Mouse (Mus musculus): ENCODE measurements around the gene Wbp1l. TPM values are rescaled to one million over a fixed set of nuclear protein-coding genes. Genes with fewer than 3 reads are reported as not detected.

Wbp1l gene
- total and polyA plus RNA-seq, 3 experiments, result 52.9 to 70.0 TPM; not detected in 1

DNA sequence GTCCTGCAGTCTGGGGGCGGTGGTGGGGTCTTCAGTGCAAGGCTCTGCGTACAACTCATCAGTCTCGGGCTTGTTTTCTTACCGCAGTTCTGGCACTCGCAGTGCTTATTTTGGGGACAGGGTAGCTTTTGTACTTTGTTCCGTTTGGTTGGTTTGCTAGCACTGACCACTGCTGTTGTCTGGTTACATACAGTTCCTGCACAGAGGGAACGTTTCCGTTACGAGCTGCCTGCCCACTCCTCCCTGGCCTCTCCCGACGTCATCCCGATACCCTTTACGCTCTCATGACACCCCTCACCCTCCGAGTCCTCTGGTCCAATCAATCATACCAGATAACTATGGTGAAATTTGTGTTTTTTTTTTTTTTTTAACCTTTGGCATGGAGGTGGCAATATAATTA, 2.6 kb downstream of the Wbp1l start:
- peaks cover 41% of the 10 kb centered on the region for H3K79me2 ChIP-seq (ENCODE audit: control insufficient read depth, insufficient read depth, low read length, poor library complexity)
- no peak overlapping the region for H3K27ac ChIP-seq (ENCODE audit: control insufficient read depth, low read depth, low read length)
- H3K9ac ChIP-seq (ENCODE audit: control insufficient read depth, low read depth, low read length, poor library complexity, severe bottlenecking), result no peak overlapping the region
- no peaks in the 10 kb centered on the region for H3K9me3 ChIP-seq (replicated peaks; ENCODE audit: insufficient read depth, low read length)
- no peak for TF ChIP-seq ZC3H11A (IDR thresholded peaks at IDR 0.05; ENCODE audit: low read depth, low read length)
- TF ChIP-seq POLR2A (IDR thresholded peaks at IDR 0.05; ENCODE audit: control insufficient read depth in 1 of 2, insufficient read depth in 1 of 2, low read depth in 1 of 2, low read length in 2 of 2, poor library complexity in 1 of 2), result no peak
- no peak for TF ChIP-seq ELF1 (IDR thresholded peaks at IDR 0.05; ENCODE audit: low read depth, low read length)
- TF ChIP-seq TCF12 (IDR thresholded peaks at IDR 0.05; ENCODE audit: low read depth, low read length), result no peak
- no peak for TF ChIP-seq USF1 (IDR thresholded peaks at IDR 0.05; ENCODE audit: low read depth, low read length)
- TF ChIP-seq POLR2AphosphoS5 (IDR thresholded peaks at IDR 0.05; ENCODE audit: borderline replicate concordance, low read depth, low read length), result no peak
- no peak for TF ChIP-seq E2F4 (IDR thresholded peaks at IDR 0.05; ENCODE audit: borderline replicate concordance, low read depth, low read length)
- no peak for TF ChIP-seq NELFE (IDR thresholded peaks at IDR 0.05; ENCODE audit: low read depth, low read length)
- no peak for TF ChIP-seq MAZ (IDR thresholded peaks at IDR 0.05; ENCODE audit: low read depth, low read length)
- TF ChIP-seq MXI1 (IDR thresholded peaks at IDR 0.05; ENCODE audit: low read depth, low read length), result no peak
- no peak for TF ChIP-seq BHLHE40 (IDR thresholded peaks at IDR 0.05; ENCODE audit: borderline replicate concordance, low read depth, low read length)
- TF ChIP-seq SIN3A (IDR thresholded peaks at IDR 0.05; ENCODE audit: low read length), result no peak
- TF ChIP-seq NRF1 (IDR thresholded peaks at IDR 0.05; ENCODE audit: insufficient read depth, low read depth, low read length, poor library complexity, severe bottlenecking), result no peak
- TF ChIP-seq CHD2 (IDR thresholded peaks at IDR 0.05; ENCODE audit: low read length), result no peak
- TF ChIP-seq ZNF384 (IDR thresholded peaks at IDR 0.05; ENCODE audit: low read depth, low read length), result no peak
- TF ChIP-seq GABPA (IDR thresholded peaks at IDR 0.05; ENCODE audit: low read depth, low read length), result no peak
- no peak for TF ChIP-seq SMC3 (IDR thresholded peaks at IDR 0.05; ENCODE audit: low read depth, low read length)
- TF ChIP-seq JUND (IDR thresholded peaks at IDR 0.05; ENCODE audit: low read depth, low read length), result no peak
- TF ChIP-seq ZKSCAN1 (IDR thresholded peaks at IDR 0.05; ENCODE audit: low read depth, low read length), result no peak
- H3K27me3 ChIP-seq (ENCODE audit: control insufficient read depth in 1 of 2, insufficient read depth in 2 of 2, low read length in 2 of 2), result no peaks in the 10 kb centered on the region
- peaks cover 4 to 21% of the 10 kb centered on the region in 2 experiments; a peak in 2 of 4 replicates for H3K36me3 ChIP-seq (ENCODE audit: control insufficient read depth in 1 of 2, insufficient read depth in 2 of 2, low read length in 2 of 2)
- no peak overlapping the region for H3K4me3 ChIP-seq (ENCODE audit: control insufficient read depth in 1 of 2, insufficient read depth in 1 of 2, low read depth in 2 of 2, low read length in 2 of 2)
- DNase-seq (ENCODE audit: low read depth, low spot score), result no peak
- H3K4me1 ChIP-seq (ENCODE audit: control insufficient read depth in 1 of 2, insufficient read depth in 2 of 2, low read length in 2 of 2), result peaks cover 2 to 18% of the 10 kb centered on the region in 2 experiments

DNA sequence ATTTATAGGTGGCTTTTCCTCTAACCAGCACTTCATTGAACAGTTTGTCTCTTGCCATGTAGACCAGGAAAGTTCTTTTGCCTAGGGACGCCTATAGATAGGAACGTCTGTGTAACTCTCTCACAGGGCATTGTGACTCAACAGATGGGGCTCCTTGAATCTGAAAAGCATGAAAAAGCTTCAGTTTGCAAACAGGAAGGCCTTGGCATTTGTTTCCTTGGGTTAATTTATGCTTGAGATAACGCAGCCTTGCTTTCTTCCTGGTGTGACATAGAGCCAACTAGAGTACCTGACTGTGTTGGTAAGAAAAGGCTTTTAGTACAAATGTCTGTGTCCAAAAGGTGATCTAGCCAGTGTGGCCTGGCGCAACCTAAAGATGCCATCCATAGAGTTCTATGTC, 3.5 kb downstream of the Wbp1l start:
- Histone ChIP-seq H3K9ac (ENCODE audit: control insufficient read depth, low read depth, low read length, poor library complexity, severe bottlenecking) (no peak overlapping the region), H3K27me3 (ENCODE audit: control insufficient read depth in 1 of 2, insufficient read depth in 2 of 2, low read length in 2 of 2) (no peaks in the 10 kb centered on the region), H3K4me3 (ENCODE audit: control insufficient read depth in 1 of 2, insufficient read depth in 1 of 2, low read depth in 2 of 2, low read length in 2 of 2) (no peak overlapping the region), H3K9me3 (replicated peaks; ENCODE audit: insufficient read depth, low read length) (no peaks in the 10 kb centered on the region), H3K79me2 (ENCODE audit: control insufficient read depth, insufficient read depth, low read length, poor library complexity) (peaks cover 41% of the 10 kb centered on the region), H3K27ac (ENCODE audit: control insufficient read depth, low read depth, low read length) (no peak overlapping the region), H3K4me1 (ENCODE audit: control insufficient read depth in 1 of 2, insufficient read depth in 2 of 2, low read length in 2 of 2) (peaks cover 2 to 23% of the 10 kb centered on the region in 2 experiments), H3K36me3 (ENCODE audit: control insufficient read depth in 1 of 2, insufficient read depth in 2 of 2, low read length in 2 of 2) (peaks cover 4 to 21% of the 10 kb centered on the region in 2 experiments; a peak in 3 of 4 replicates)
- no peak for DNase-seq (ENCODE audit: low read depth, low spot score)
- TF ChIP-seq EP300 (IDR thresholded peaks at IDR 0.05; ENCODE audit: low read depth in 1 of 2, low read length in 2 of 2), result no peak
- TF ChIP-seq ELF1 (IDR thresholded peaks at IDR 0.05; ENCODE audit: low read depth, low read length), result no peak
- no peak for TF ChIP-seq POLR2A (IDR thresholded peaks at IDR 0.05; ENCODE audit: control insufficient read depth in 1 of 2, insufficient read depth in 1 of 2, low read depth in 1 of 2, low read length in 2 of 2, poor library complexity in 1 of 2)
- TF ChIP-seq CTCF (IDR thresholded peaks at IDR 0.05 in 2 of 3, conservative IDR thresholded peaks at IDR 0.05 in 1 of 3; ENCODE audit: control insufficient read depth in 1 of 3, insufficient read depth in 1 of 3, low read depth in 2 of 3, low read length in 3 of 3, poor library complexity in 1 of 3, severe bottlenecking in 1 of 3), result no peak
- TF ChIP-seq ETS1 (IDR thresholded peaks at IDR 0.05; ENCODE audit: low read depth, low read length), result no peak
- no peak for TF ChIP-seq JUND (IDR thresholded peaks at IDR 0.05; ENCODE audit: low read depth, low read length)
- no peak for TF ChIP-seq ZC3H11A (IDR thresholded peaks at IDR 0.05; ENCODE audit: low read depth, low read length)
- TF ChIP-seq SMC3 (IDR thresholded peaks at IDR 0.05; ENCODE audit: low read depth, low read length), result no peak
- TF ChIP-seq KAT2A (conservative IDR thresholded peaks at IDR 0.05; ENCODE audit: low read depth, low read length), result no peak
- no peak for TF ChIP-seq NRF1 (IDR thresholded peaks at IDR 0.05; ENCODE audit: insufficient read depth, low read depth, low read length, poor library complexity, severe bottlenecking)
- no peak for TF ChIP-seq NELFE (IDR thresholded peaks at IDR 0.05; ENCODE audit: low read depth, low read length)
- no peak for TF ChIP-seq TCF12 (IDR thresholded peaks at IDR 0.05; ENCODE audit: low read depth, low read length)
- no peak for TF ChIP-seq BHLHE40 (IDR thresholded peaks at IDR 0.05; ENCODE audit: borderline replicate concordance, low read depth, low read length)
- TF ChIP-seq MYB (IDR thresholded peaks at IDR 0.05; ENCODE audit: low read depth, low read length), result no peak
- no peak for TF ChIP-seq TAL1 (IDR thresholded peaks at IDR 0.05; ENCODE audit: low read length)

Measured in MEL (cell line).